Mouse (Mus musculus) right cerebral cortex, postnatal 10 days (tissue): Measurements from ENCODE around the gene Zswim4.
A peak's percentile ranks its signal among the peaks of the same experiment; 100 is the strongest.
"Not testable (repeated sequence)": the region's sequence is repeated elsewhere in the genome, so short reads cannot be mapped to it uniquely, and the experiment has no call there.

Source experiments
- DNase-seq, 2 experiments: peaks; one replicate each; pipeline ENCODE4 v3.0.0; 2021; ENCODE audit warnings: low spot score in 2 of 2

Zswim4 gene

DNA sequence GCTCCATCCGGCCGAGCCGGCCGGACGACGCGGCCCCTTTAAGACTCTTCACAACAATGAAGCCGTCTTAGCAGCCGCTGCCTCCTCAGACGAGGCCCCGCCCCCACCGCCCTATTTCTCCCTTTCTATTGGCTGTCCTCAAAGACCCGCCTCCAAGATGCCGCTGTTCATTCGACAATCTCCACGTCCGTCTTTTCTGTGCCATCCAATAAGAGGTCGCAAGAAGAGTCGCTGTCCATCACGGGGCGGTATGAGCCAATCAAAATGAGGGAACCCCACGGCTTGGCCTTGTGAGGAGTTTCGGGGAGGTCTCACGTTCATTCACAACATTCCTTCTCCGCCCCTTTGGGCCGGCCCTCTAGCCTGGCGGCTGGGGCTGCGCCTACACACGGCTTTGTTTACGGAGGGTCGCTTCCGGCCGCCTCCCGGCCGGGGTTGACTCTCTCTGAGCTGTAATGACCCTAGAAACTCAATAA is at the start of gene Zswim4:
TSS of gene Zswim4 (minus strand) at position 58 of the 476 bp plus-strand sequence.
- DNase-seq, result peak; percentile 98 to 99

- not testable (repeated sequence) for DNase-seq
Measured at GRCm38 (mm10) chr8:84285665-84286064, 48.8 kb upstream of the Zswim4 start.

DNA sequence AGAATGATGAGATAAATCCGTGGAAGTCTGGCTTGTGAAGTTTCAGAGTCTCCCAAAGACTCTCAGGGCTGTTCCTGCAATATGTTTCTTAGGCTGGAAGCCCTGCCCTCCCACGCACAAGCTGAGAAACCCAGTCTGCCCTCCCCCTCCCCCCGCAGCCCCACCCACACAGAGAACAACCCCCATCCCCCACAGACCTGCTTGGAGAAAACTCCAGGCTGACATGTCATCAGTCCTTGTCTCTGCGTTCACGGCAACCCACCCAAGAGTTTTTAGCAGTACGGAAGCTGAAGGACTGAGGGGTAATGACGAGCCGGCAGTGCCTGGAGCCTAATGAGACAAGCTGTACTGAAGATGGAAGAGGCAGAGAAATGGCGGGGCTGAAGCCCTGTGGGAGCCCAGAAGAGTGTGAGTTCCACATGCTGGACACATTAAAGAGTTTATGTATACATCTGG is 47.8 kb upstream of the Zswim4 start:
- DNase-seq, result peak; percentile 60 to 61

- no peak for DNase-seq
Measured at GRCm38 (mm10) chr8:84280777-84281176, 43.9 kb upstream of the Zswim4 start.

GRCm38 (mm10) chr8:84276447-84276846 is 39.6 kb upstream of the Zswim4 start:
- no peak for DNase-seq

DNA sequence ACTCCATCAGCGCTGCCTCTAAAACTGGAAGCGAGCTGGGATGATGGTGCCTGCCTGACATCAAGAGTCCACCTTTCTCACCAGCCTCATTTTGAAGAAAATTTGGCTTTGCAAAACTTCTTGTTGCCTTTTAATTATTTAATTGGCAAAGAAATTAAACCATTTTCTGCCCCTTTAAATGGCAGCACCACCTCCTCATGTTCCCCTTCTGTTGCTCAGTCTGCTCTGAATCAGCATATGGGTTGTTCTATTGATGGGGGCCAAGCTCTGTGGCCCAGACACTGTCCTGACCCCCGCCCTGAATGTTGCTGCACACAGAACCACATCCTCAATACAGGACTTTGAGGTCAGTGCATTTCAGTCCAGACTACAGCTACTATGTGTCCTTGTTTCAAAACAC is 37.1 kb upstream of the Zswim4 start:
- no peak for DNase-seq

DNA sequence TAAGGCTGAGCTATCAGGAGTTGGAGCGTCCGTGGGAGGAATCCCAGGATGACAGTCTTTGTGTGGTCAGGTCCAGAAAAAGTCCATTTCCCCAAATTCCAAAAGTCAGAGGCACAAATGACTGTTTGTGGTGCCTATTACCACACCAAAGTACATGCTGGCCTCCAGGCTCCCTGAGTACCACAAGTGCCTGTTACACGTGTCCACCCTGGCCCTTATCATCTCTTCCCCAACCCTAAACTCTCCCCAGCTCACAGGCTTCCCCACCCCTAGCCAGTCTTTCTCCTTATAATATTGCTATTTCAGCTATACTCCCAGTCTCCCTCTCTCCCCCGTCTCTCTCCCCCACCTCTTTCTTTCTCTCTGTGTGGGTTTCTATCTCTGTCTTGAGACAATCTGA is 35.4 kb upstream of the Zswim4 start:
- DNase-seq, result no peak

GRCm38 (mm10) chr8:84269950-84270773 is 33.3 kb upstream of the Zswim4 start, which contains the start of gene Ccdc130:
Gene Ccdc130, minus strand, starts transcription at chr8:84270380.
- DNase-seq, result peak; percentile 100

DNA sequence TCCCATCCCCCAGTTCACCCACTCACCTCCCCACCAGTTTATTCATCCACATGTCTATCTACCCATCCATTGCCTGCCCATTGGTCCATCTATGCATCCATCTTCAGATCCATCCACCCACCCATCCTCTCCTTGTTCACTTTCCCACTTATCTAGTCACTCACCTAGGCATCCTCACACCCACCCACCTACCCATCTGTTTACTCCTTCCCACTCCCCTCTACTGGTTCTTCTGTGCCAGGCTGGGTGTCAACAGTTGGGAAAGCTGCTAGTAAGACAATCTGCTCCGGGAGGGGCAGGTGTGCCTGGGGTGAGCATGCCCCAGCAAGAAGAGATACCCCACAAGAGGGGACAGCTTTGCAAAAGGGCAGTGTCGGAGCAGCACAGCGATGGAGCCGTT is 24.2 kb upstream of the Zswim4 start:
- no peak for DNase-seq

GRCm38 (mm10) chr8:84256822-84257610 is 20.2 kb upstream of the Zswim4 start, which contains the start of gene Mri1:
Gene Mri1, minus strand, starts transcription at chr8:84257326.
- peak; percentile 92 to 93 for DNase-seq

GRCm38 (mm10) chr8:84256458-84256821 is 19.6 kb upstream of the Zswim4 start:
- no peak for DNase-seq

DNA sequence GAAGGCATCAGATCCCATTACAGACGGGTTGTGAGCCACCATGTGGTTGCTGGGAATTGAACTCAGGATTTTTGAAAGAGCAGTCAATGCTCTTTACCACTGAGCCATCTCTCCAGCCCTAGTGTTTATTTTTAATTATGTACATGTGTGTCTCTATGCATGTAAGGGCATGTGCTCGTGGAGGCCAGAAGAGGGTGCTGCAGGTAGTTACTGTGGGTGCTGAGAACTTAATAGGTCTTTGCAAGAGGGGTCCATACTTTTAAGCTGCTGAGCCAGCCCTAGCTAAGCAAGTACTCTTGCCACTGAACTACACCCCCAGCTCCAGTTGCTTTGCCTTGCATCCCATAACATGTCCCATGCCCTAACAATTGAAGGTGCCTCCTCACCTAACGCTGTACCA is 19.0 kb upstream of the Zswim4 start:
- DNase-seq, result no peak

DNA sequence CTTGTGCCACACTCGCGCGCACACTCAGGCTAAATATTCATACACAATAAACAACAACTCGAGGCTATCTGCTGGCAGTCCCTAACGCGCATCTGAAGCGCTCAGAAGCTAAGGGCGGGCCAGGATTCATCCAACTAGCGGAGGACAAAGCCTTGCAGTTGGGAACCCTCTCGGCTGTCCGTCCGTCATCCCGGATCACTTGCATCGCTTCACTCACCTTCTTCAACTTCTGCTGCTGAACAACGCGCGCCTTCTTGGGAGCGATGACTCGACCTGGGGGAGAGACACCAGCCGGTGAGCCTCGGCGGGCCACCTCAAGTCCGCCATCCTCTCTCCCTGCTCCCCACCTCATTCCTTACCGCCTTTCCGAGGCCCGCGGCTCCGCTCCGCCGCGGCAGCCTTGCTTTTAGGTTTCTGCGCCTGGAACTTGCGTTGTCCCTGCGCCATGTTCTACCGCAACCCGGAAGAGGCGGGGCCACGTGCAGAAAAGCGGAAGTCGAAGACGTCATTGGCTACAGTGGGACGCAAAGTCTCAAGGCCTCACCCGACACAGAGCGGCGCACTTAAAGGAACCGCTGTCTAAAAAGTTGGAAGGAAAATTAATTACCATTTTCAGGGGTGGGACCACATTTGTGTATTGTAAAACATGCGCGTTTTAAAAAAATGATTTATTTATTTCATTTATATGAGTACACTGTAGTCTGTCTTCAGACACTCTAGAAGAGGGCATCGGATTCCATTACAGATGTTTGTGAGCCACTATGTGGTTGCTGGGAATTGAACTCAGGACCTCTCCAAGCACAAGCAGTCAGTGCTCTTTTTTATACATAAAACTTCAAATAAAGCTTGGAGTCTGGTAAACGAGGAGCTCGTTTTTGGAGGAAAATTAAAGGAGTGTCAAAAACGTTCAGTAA is 12.7 kb upstream of the Zswim4 start, which contains the start of gene D8Ertd738e:
TSS of gene D8Ertd738e (minus strand) at position 463 of the 914 bp plus-strand sequence.
- peak; percentile 92 to 94 for DNase-seq

- peak in 1 of 2 experiments; percentile 52 for DNase-seq
Measured at GRCm38 (mm10) chr8:84241821-84242220, 5.0 kb upstream of the Zswim4 start.

DNA sequence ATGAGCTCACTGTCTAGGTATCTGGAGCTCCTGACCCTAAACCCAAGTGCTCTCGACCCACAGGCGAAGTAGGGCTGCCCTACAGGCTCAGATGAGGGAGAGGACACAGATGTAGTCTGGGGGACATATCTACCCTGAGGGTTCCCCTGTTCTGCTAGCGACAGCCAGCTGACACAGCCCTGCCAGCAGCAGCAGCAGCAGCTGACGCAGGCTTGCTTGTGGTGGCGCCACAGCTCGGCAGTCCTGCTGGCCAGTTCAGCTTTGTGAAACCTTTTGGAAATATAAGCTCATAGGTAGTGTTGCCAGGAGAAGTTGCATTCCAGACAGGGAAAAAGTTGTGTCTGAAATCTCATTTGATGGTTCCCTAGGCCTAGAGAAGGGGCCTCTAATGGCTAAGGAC is 4.3 kb upstream of the Zswim4 start:
- DNase-seq, result no peak

GRCm38 (mm10) chr8:84237542-84238229 is 831 bp upstream of the Zswim4 start:
- DNase-seq, result no peak

DNA sequence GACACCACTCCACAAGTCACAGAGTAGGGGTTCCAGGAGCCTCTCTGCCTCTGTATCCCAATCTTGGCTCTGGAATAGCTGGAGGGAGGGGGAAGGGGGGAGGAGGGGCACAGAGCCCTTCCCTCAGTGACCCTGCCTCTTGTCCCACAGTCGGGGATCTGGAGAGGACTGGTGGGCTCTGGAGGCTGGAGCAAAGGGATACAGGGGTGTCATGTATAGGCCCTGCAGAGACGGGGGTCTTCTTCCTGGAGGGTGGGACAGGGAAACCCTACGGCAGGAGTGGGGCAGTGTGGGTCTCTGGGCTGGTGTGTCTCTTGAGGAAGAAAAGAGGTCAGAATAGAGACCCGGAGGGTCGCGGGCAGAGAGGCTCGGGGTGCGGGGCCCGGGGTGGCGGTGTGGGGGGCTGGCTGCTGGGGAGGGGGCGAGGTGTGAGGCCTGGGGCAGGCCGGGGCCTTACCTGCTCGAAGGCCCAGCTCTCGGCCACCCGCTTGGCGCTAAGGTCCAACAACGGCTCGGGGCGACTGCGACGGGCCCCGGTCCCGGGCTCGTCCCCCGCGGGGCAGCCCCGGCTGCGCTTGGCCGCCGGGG is 351 bp downstream of the Zswim4 start:
- DNase-seq, result no peak

- DNase-seq, result no peak
Measured at GRCm38 (mm10) chr8:84235746-84236409, 977 bp downstream of the Zswim4 start.

GRCm38 (mm10) chr8:84233055-84233454 is 3.8 kb downstream of the Zswim4 start:
- no peak for DNase-seq

- no peak for DNase-seq
Measured at GRCm38 (mm10) chr8:84230735-84231134, 6.1 kb downstream of the Zswim4 start.
